Mouse (Mus musculus) megakaryocyte, embryonic 14.5 days (primary cell): ENCODE measurements at regions not wholly inside any gene's neighbourhood (a gene's known extent, or its start where the extent isn't known, plus 50 kb on each side); places are given as distances from the start of the nearest gene placed in this dataset.

Experiments
- FLI1 ChIP-seq: IDR thresholded peaks from 2 replicates; pipeline ENCODE4 v1.6.1; 2012; ENCODE audit warnings: low read length, inconsistent platforms, mixed read lengths
- GATA1 ChIP-seq: IDR thresholded peaks from 3 replicates; pipeline ENCODE4 v1.6.1; 2012; ENCODE audit warnings: mixed read lengths, low read length, inconsistent platforms, borderline replicate concordance

DNA sequence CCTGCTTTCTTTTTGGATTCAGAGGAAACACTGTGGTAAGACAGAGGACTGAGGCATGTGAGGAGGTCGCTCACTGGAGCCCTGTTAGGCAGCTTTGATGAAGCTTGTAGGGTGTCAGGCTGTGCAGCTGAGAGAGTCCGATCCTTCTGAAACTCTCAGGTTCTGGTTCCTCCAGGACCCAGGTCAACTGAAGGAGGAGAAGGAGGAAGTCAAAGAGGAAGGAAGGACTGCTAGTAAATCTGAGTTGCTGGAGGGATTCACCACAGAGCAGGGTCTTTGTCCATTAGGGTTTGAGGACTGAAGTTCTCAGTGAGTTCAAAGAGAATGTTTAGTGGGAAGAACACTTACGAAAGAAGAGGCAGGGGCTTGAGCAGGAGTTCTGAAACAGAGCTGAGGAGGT lies 86.6 kb upstream of the Cpsf6 start:
- TF ChIP-seq GATA1 (no peak), FLI1 (no peak)
